Mouse (Mus musculus): ENCODE results near the gene Pld2. TPM values are rescaled to one million over a fixed set of nuclear protein-coding genes. Genes with fewer than 3 reads are reported as not detected.
A peak's percentile ranks its signal among the peaks of the same experiment; 100 is the strongest.
"Not testable (repeated sequence)": the region's sequence is repeated elsewhere in the genome, so short reads cannot be mapped to it uniquely, and the experiment has no call there.

Gene Pld2
- total RNA-seq, 2 experiments from 2014 or later, result 7.7 to 8.4 TPM

DNA sequence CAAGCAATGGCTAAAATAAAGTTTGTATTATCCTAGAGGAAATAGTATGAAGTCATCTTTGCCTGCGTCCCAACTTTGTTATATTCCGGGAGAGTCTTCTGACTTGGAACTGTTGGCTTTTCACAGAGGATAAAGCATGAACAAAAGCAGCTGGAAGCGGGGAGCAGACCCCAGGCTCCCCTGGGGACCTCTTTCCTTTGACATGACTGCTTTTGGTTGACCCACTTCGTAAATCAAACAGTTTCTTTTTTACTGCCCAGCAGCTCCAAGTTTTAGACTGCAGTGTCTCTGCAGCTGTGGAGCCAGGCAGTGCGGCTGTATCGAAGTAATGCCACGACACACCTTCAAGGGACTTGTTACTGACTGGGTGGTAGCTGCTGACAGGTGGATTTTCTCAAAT is 26.7 kb downstream of the Pld2 start:
- intact Hi-C loops (cut with DNase I), result no loop called here
- DNase-seq, result no peak

- DNase-seq; intact Hi-C loops (cut with DNase I): not testable (repeated sequence)
These were observed 30.8 kb downstream of the Pld2 start for GRCm38 (mm10) chr11:70570614-70571013.

DNA sequence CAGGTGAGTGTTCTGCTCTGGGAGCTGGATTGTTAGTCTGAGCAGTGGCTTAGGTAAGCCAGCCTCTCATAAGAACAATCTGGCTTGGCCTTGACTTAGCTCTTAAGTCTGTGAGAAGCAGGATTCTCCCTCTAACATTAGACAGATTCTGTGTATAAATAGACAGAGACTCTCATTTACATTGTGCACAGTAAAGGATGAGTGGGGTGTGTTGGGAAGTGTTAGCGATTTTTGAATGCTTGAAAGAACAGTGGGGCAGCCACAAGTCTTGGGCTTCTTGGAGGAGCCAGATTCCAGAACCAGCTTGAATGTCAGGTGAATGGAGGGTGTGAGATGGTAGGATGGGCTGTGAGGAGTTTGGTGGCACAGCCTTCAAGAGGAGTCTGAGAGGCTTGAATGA is 31.8 kb downstream of the Pld2 start:
- intact Hi-C loops (cut with DNase I), result no loop called here
- DNase-seq, result no peak

- intact Hi-C loops (cut with DNase I), result no loop called here
- DNase-seq, result no peak
These were observed 32.6 kb downstream of the Pld2 start for GRCm38 (mm10) chr11:70572348-70572902.

GRCm38 (mm10) chr11:70573872-70574271 is 34.0 kb downstream of the Pld2 start:
- intact Hi-C loops (cut with DNase I), result no loop called here
- DNase-seq, result no peak

DNA sequence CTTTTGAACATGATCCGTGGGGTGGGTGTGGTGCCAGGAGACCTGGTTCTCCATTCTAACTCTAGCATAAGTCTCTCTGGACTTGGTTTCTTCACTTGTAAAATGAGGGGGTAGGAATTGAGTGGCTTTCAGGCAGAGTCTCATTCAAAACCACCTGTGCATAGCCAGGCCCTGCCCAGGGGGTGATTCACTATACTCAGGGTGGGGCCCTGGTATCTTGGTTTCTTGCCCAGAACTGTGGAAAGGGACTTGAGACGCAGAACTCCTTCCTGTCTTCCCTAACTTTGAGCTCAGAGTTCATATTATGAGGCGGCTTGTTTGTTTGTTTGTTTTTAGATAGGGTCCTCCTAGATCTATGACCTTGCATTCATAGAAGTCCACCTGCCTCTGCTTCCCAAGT is 37.3 kb downstream of the Pld2 start:
- intact Hi-C loops (cut with DNase I), result no loop called here

DNA sequence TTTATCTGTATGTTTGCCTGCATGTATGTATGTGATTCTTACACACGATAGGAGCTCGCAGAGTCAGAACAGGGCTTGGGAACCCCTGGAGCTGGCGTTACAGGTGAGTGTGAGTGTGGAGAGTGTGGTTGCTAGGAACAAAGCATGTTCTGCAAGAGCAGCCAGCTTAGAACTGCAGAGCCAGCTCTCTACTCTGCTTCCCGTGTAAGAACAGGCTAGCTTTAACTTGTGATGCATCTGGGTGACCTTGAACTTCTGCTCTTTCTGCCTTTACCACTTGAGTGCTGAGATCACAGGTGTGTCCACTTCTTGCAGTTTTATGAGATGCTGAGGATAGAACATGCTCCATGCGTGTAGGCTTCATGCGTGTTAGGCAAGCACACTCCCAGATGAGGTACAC is 39.1 kb downstream of the Pld2 start:
- no peak for DNase-seq
- intact Hi-C loops (cut with DNase I), result no loop called here

More for the DNA sequence above, 37.3 kb downstream of the Pld2 start:
- no peak for DNase-seq

- intact Hi-C loops (cut with DNase I), result no loop called here
- DNase-seq, result no peak
These were observed 40.0 kb downstream of the Pld2 start for GRCm38 (mm10) chr11:70579710-70580357.

DNA sequence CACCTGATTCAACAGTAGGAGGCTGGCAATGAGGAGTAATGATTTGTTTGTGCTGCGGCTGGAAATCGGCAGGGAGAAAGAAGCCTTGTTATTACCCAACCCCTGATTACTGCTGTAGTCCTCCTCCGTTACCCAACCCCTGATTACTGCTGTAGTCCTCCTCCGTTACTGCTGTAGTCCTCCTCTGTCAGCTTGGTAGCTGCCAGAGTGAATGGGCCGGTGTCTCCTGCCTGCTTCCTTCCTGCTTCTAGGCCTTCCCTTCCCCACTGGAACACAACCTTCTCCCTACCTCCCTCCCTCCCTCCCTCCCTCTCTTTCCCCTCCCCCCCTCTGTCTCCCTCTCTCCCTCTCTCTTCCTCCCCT is 40.5 kb downstream of the Pld2 start:
- intact Hi-C loops (cut with DNase I), result no loop called here
- no peak for DNase-seq

- intact Hi-C loops (cut with DNase I), result no loop called here
- DNase-seq, result no peak
These were observed 41.1 kb downstream of the Pld2 start for GRCm38 (mm10) chr11:70580921-70581320.

DNA sequence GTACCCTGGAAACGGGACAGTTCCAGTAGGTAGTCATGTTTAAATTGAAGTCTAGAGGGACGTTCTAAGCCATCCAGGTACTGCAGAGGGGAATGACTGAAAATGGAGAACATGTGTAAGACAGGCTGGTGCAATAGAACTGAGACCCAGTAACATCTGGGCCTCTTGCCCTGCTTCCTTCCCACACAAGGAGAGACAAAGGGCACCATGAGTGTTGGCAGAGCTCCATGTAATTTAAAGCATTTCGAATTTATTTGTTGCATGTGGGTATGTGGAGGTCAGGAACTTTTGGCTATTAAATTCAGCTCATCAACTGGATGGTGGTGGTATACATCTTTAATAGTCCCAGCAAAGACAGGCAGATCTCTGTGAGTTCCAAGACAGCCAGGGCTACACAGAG is 42.3 kb downstream of the Pld2 start:
- intact Hi-C loops (cut with DNase I), result no loop called here
- DNase-seq, result no peak

- peak; percentile 36 to 38 for DNase-seq
- intact Hi-C loops (cut with DNase I), result no loop called here
These were observed 43.3 kb downstream of the Pld2 start for GRCm38 (mm10) chr11:70583022-70583714.

GRCm38 (mm10) chr11:70583775-70584174 is 43.9 kb downstream of the Pld2 start:
- DNase-seq, result no peak
- intact Hi-C loops (cut with DNase I), result no loop called here

DNA sequence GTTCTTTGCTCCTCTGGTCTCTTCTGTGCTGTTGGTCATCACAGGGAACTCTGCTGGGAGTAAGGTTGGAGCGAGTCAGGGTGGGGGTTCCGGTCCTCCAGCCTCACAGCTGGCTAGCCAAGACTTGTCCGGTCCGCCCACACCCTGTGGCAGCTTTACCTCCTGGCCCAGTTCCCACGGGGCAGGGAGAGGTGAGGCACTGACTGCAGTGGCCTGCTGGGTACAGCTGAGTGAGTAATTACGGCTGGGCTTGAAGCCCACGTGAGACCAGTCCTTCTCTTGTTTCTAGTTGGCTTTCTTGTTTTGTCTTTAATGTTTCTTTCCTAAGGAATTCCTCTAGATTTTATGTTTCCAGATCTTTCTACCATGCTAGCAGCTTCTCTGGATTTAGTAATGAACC is 45.6 kb downstream of the Pld2 start:
- intact Hi-C loops (cut with DNase I), result no loop called here
- DNase-seq, result peak; percentile 65 to 70

DNA sequence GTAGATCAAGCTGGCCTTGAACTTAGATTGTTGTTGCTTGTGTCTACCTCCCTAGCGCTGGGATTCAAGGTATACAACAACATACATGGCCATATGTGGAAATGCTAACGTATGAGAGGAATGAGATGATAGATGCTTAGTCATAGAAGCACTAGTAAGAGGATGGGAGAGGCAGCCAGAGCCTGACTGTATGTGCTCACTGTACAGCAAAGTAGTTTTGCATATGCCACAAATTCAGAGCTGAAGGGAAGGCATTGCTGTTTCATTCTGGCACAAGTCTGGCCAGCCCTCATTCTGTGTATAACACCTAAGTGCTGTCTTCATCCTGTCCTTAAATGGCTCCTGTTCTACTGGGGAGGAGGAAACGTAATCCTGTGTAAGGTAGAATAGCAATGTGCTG is 46.4 kb downstream of the Pld2 start:
- DNase-seq, result no peak
- intact Hi-C loops (cut with DNase I), result no loop called here

GRCm38 (mm10) chr11:70586954-70587353 is 47.1 kb downstream of the Pld2 start:
- no peak for DNase-seq
- intact Hi-C loops (cut with DNase I), result no loop called here

GRCm38 (mm10) chr11:70591733-70592132 is 51.9 kb downstream of the Pld2 start:
- no peak for DNase-seq
- intact Hi-C loops (cut with DNase I), result no loop called here

- intact Hi-C loops (cut with DNase I), result no loop called here
- peak; percentile 35 to 37 for DNase-seq
These were observed 54.6 kb downstream of the Pld2 start for GRCm38 (mm10) chr11:70594253-70594989.

GRCm38 (mm10) chr11:70595638-70596037 is 55.8 kb downstream of the Pld2 start:
- intact Hi-C loops (cut with DNase I), result no loop called here
- DNase-seq, result no peak

DNA sequence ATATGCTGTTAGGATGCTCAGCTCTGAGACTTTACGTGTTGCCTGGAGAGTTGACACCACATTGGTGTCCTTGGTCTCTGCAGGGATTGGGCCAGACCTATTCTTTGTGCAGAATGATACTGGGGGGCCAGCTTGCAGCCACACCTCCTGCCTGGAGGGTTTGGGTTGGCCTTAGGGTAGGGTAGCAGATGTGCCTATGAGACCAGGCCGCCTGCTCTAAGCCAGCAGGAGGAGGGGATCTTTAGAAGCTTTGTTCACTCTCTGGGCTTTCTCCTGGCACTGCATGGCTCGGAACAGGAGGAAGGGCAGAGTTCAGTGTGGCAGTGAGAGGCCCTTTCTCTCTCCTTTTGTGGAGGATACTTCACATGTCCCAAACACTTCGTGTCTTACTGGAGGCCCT is 56.2 kb downstream of the Pld2 start:
- intact Hi-C loops (cut with DNase I), result no loop called here
- no peak for DNase-seq

DNA sequence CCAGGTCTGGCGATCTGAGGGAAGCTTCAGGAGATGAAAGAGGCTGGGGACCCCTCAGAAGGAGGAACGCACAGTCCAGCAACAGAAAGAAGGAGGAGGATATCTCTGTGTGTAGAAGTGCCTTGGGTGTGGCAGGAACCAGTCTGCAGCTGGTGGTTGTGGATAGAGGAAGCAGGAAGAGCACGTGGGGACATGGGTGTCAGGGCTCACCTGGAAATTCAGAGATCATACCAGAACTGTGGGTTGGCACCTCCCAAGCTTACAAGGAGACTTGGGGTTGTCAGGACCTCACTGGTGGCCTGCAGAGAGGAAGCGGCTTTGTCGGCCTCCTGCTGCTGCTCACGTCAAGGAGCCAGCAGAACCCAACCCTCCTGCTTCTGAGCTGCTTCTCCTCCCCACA is 57.4 kb downstream of the Pld2 start:
- intact Hi-C loops (cut with DNase I), result no loop called here
- no peak for DNase-seq

Measured in heart, postnatal 14 days (tissue).